In genomic region chr17:12915488-12915880, GRCm38 (mm10) we compare ENCODE assay signal across 7 mouse cellular contexts. TPM values are rescaled to one million over a fixed set of nuclear protein-coding genes. Genes with fewer than 3 reads are reported as not detected.
A peak's percentile ranks its signal among the peaks of the same experiment; 100 is the strongest.
DNase-seq lines count a peak whose midpoint lies in the region; ATAC-seq and TF ChIP-seq lines count a peak whose summit lies in the region.

Gene Tcp1 (plus strand): TSS chr17:12915701.

- peak; percentile 23 for ATAC-seq in intestine, embryonic 15.5 days

- H3K79me2 ChIP-seq in macrophage (ENCODE audit: inconsistent target) = peaks cover 70% of the 10 kb centered on the region

- no peaks in the 10 kb centered on the region for H3K27me3 ChIP-seq in testis, adult 2 months (ENCODE audit: control insufficient read depth, insufficient read depth, low read length)
- no peaks in the 10 kb centered on the region for H3K27me3 ChIP-seq in intestine, embryonic 15.5 days (replicated peaks)

- no peak for TF ChIP-seq POLR2A in testis, adult 2 months (IDR thresholded peaks at IDR 0.05; ENCODE audit: control insufficient read depth, low read depth, low read length)

- no peaks in the 10 kb centered on the region for H3K9me3 ChIP-seq in intestine, embryonic 15.5 days

- H3K36me3 ChIP-seq in testis, adult 2 months (ENCODE audit: control insufficient read depth, insufficient read depth, low read length) = peaks cover 2% of the 10 kb centered on the region; the same call in 1 of the 2 replicates
- H3K36me3 ChIP-seq in intestine, embryonic 15.5 days = peaks cover 28% of the 10 kb centered on the region
- H3K36me3 ChIP-seq in macrophage (ENCODE audit: inconsistent target) = peaks cover 40% of the 10 kb centered on the region; the same call in 1 of the 2 replicates

- no peak for TF ChIP-seq CTCF in testis, adult 2 months (IDR thresholded peaks at IDR 0.05; ENCODE audit: control insufficient read depth, insufficient read depth, insufficient replicate concordance, low read depth, low read length)

- H3K4me3 ChIP-seq in testis, adult 2 months (ENCODE audit: control insufficient read depth, low read depth, low read length) = peak within 1 kb of the TSS; percentile 99
- H3K4me3 ChIP-seq in intestine, embryonic 15.5 days (replicated peaks) = peak within 1 kb of the TSS; percentile 92
- peak within 1 kb of the TSS; percentile 99 for H3K4me3 ChIP-seq in macrophage (ENCODE audit: inconsistent target)

- peak within 1 kb of the TSS; percentile 59 for H3K4me2 ChIP-seq in intestine, embryonic 15.5 days (replicated peaks)

- no peaks in the 10 kb centered on the region; the same call in 1 of the 2 replicates for H3K4me1 ChIP-seq in testis, adult 2 months (ENCODE audit: control insufficient read depth, insufficient read depth, low read length)
- 0 out of 2 replicates have a peak, but pooled peaks cover 3% of the 10 kb centered on the region for H3K4me1 ChIP-seq in intestine, embryonic 15.5 days (replicated peaks)

- peak within 1 kb of the TSS; percentile 100 for H3K27ac ChIP-seq in testis, adult 2 months (ENCODE audit: control insufficient read depth, insufficient read depth, low read depth, low read length)
- peak within 1 kb of the TSS; percentile 92 for H3K27ac ChIP-seq in intestine, embryonic 15.5 days
- H3K27ac ChIP-seq in macrophage = peak within 1 kb of the TSS; percentile 82

- WGBS in intestine, embryonic 15.5 days = under 1% methylated on average over 18 of the region's 18 CpGs
- WGBS in macrophage (ENCODE audit: missing documents) = 0% methylated on average over 18 of the region's 18 CpGs

- DNase-seq in testis, postnatal 10 days (ENCODE audit: low spot score) = no peak
- peak; percentile 39 for DNase-seq in c-Kit-positive CD71-positive TER-119-positive erythroid progenitor cells, embryonic 14.5 days (ENCODE audit: low spot score)
- no peak for DNase-seq in gastrocnemius, postnatal 25 days
- DNase-seq in spleen, postnatal 36 days (ENCODE audit: low spot score in 2 of 2) = no peak

- peak within 1 kb of the TSS; percentile 96 for H3K9ac ChIP-seq in intestine, embryonic 15.5 days

RNA-seq across cellular contexts. Expression of gene Tcp1, which starts in this region (rescaled TPM):
- polyA plus RNA-seq in testis, adult 2 months (2012; rRNA removed) = 676 and 702 TPM in 2 replicates
- total RNA-seq in gastrocnemius, postnatal 25 days (2021) = 100 to 1,000 TPM; 159 to 178 TPM
- polyA plus RNA-seq in intestine, embryonic 15.5 days (2015; fragmentation: Nextera tagmentation; extraction: Ambion mirVana) = 369 and 437 TPM in 2 replicates
- total RNA-seq in macrophage (2018; cell fraction: chromatin; rRNA removed) = 100 to 1,000 TPM in 4 of 26 experiments, 10 to 100 TPM in 22; 61.2 to 130 (median 86.4) TPM
- total RNA-seq in macrophage (2018; cell fraction: cytosol; rRNA removed) = 100 to 1,000 TPM in 25 of 26 experiments, 10 to 100 TPM in 1; 98.4 to 146 (median 119) TPM
- total RNA-seq in macrophage (2018; cell fraction: nucleus; rRNA removed) = 100 to 1,000 TPM in 14 of 26 experiments, 10 to 100 TPM in 12; 72.9 to 163 (median 102) TPM
- polyA plus RNA-seq in macrophage (2018) = 108 to 202 TPM (median 164 TPM) in 3 replicates
